Mouse (Mus musculus) megakaryocyte, embryonic 14.5 days (primary cell): ENCODE measurements around the gene Capn8. TPM values are rescaled to one million over a fixed set of nuclear protein-coding genes. Genes with fewer than 3 reads are reported as not detected.
"Not testable (repeated sequence)": the region's sequence is repeated elsewhere in the genome, so short reads cannot be mapped to it uniquely, and the experiment has no call there.

ENCODE experiments used
- H3K27me3 ChIP-seq: replicated peaks from 2 replicates; pipeline ENCODE3; 2012; ENCODE audit warnings: inconsistent platforms
- H3K36me3 ChIP-seq: replicated peaks from 2 replicates; pipeline ENCODE3; 2012; ENCODE audit warnings: low read length, inconsistent platforms, mixed read lengths
- H3K4me1 ChIP-seq: 2 replicates; pipeline ENCODE4 v1.6.1; 2012; ENCODE audit warnings: inconsistent platforms
- H3K4me3 ChIP-seq: replicated peaks from 2 replicates; pipeline ENCODE3; 2012; ENCODE audit warnings: moderate library complexity, mild to moderate bottlenecking, inconsistent platforms
- H3K9me3 ChIP-seq: 2 replicates; pipeline ENCODE4 v1.6.1; 2012; ENCODE audit warnings: inconsistent platforms
- FLI1 ChIP-seq: IDR thresholded peaks from 2 replicates; pipeline ENCODE4 v1.6.1; 2012; ENCODE audit warnings: low read length, inconsistent platforms, mixed read lengths
- GATA1 ChIP-seq: IDR thresholded peaks from 3 replicates; pipeline ENCODE4 v1.6.1; 2012; ENCODE audit warnings: mixed read lengths, low read length, inconsistent platforms, borderline replicate concordance
- polyA plus RNA-seq: library from polyadenylated mRNA; stranded (reverse); fragments of >175 nt; gene quantifications from 2 replicates; pipeline ENCODE4 v1.2.3, GENCODE M21; 2012; ENCODE audit warnings: low replicate concordance; ENCODE audit not compliant: insufficient read depth

The Capn8 gene
- polyA plus RNA-seq, 1 experiment = not detected

GRCm38 (mm10) chr1:182640094-182640493, 75.3 kb downstream of the Capn8 start:
- no peak overlapping the region for H3K4me3 ChIP-seq
- peaks cover 33% of the 10 kb centered on the region for H3K9me3 ChIP-seq
- H3K4me1 ChIP-seq = 0 out of 2 replicates have a peak, but pooled peaks cover 5% of the 10 kb centered on the region
- no peaks in the 10 kb centered on the region for H3K36me3 ChIP-seq
- peaks cover 11% of the 10 kb centered on the region for H3K27me3 ChIP-seq
- no peak for TF ChIP-seq GATA1
- TF ChIP-seq FLI1 = no peak

GRCm38 (mm10) chr1:182642779-182643178, 78.0 kb downstream of the Capn8 start:
- TF ChIP-seq FLI1 (no peak), GATA1 (no peak)
- no peaks in the 10 kb centered on the region for H3K36me3 ChIP-seq
- H3K4me3 ChIP-seq = no peak overlapping the region
- H3K9me3 ChIP-seq = peaks cover 55% of the 10 kb centered on the region
- peaks cover 8% of the 10 kb centered on the region for H3K27me3 ChIP-seq
- H3K4me1 ChIP-seq = 0 out of 2 replicates have a peak, but pooled peaks cover 5% of the 10 kb centered on the region

GRCm38 (mm10) chr1:182644418-182644817, 79.6 kb downstream of the Capn8 start:
- H3K4me1 ChIP-seq, H3K36me3 ChIP-seq, H3K27me3 ChIP-seq, H3K4me3 ChIP-seq: not testable (repeated sequence)
- H3K9me3 ChIP-seq = peaks cover 65% of the 10 kb centered on the region

GRCm38 (mm10) chr1:182645211-182645668, 80.4 kb downstream of the Capn8 start:
- no peaks in the 10 kb centered on the region for H3K27me3 ChIP-seq
- H3K9me3 ChIP-seq = peaks cover 69% of the 10 kb centered on the region
- no peak overlapping the region for H3K4me3 ChIP-seq
- H3K4me1 ChIP-seq = no peaks in the 10 kb centered on the region
- no peaks in the 10 kb centered on the region for H3K36me3 ChIP-seq
- TF ChIP-seq FLI1 = no peak
- no peak for TF ChIP-seq GATA1

GRCm38 (mm10) chr1:182646796-182647195, 82.0 kb downstream of the Capn8 start:
- Histone ChIP-seq H3K4me1 (no peaks in the 10 kb centered on the region), H3K27me3 (peaks cover 3% of the 10 kb centered on the region), H3K36me3 (no peaks in the 10 kb centered on the region), H3K9me3 (peaks cover 80% of the 10 kb centered on the region), H3K4me3 (no peak overlapping the region)
- TF ChIP-seq FLI1 = no peak
- no peak for TF ChIP-seq GATA1

- H3K9me3 ChIP-seq = peaks cover 9% of the 10 kb centered on the region
- H3K27me3 ChIP-seq = peaks cover 29% of the 10 kb centered on the region
- peak overlapping the region; percentile 53 for H3K4me3 ChIP-seq
- H3K36me3 ChIP-seq = no peaks in the 10 kb centered on the region
- TF ChIP-seq FLI1 (no peak), GATA1 (no peak)
- H3K4me1 ChIP-seq = peaks cover 6% of the 10 kb centered on the region
Measured at GRCm38 (mm10) chr1:182657760-182658159, 93.0 kb downstream of the Capn8 start.

GRCm38 (mm10) chr1:182660365-182660764, 95.6 kb downstream of the Capn8 start:
- Histone ChIP-seq H3K9me3 (peaks cover 9% of the 10 kb centered on the region), H3K4me1 (peaks cover 6% of the 10 kb centered on the region), H3K4me3 (no peak overlapping the region), H3K27me3 (peaks cover 35% of the 10 kb centered on the region), H3K36me3 (no peaks in the 10 kb centered on the region)
- TF ChIP-seq FLI1 (no peak), GATA1 (no peak)

GRCm38 (mm10) chr1:182663671-182664070, 98.9 kb downstream of the Capn8 start:
- Histone ChIP-seq H3K9me3 (no peaks in the 10 kb centered on the region), H3K27me3 (peaks cover 38% of the 10 kb centered on the region), H3K4me3 (no peak overlapping the region), H3K36me3 (no peaks in the 10 kb centered on the region), H3K4me1 (no peaks in the 10 kb centered on the region)
- TF ChIP-seq FLI1 (no peak), GATA1 (no peak)

GRCm38 (mm10) chr1:182664841-182665240, 100.0 kb downstream of the Capn8 start:
- Histone ChIP-seq H3K9me3 (no peaks in the 10 kb centered on the region), H3K27me3 (peaks cover 37% of the 10 kb centered on the region), H3K36me3 (no peaks in the 10 kb centered on the region), H3K4me1 (no peaks in the 10 kb centered on the region), H3K4me3 (no peak overlapping the region)
- TF ChIP-seq GATA1 (no peak), FLI1 (no peak)

- Histone ChIP-seq H3K36me3 (no peaks in the 10 kb centered on the region), H3K4me3 (no peak overlapping the region), H3K9me3 (no peaks in the 10 kb centered on the region), H3K4me1 (peaks cover 6% of the 10 kb centered on the region; the same call in 1 of the 2 replicates), H3K27me3 (peaks cover 32% of the 10 kb centered on the region)
- no peak for TF ChIP-seq FLI1
- TF ChIP-seq GATA1 = no peak
Measured at GRCm38 (mm10) chr1:182667281-182667680, 102.5 kb downstream of the Capn8 start.

GRCm38 (mm10) chr1:182669741-182670140, 104.9 kb downstream of the Capn8 start:
- H3K27me3 ChIP-seq = peaks cover 25% of the 10 kb centered on the region
- peaks cover 6% of the 10 kb centered on the region; the same call in 1 of the 2 replicates for H3K4me1 ChIP-seq
- no peaks in the 10 kb centered on the region for H3K36me3 ChIP-seq
- peaks cover 15% of the 10 kb centered on the region for H3K9me3 ChIP-seq
- no peak for TF ChIP-seq GATA1
- TF ChIP-seq FLI1 = no peak
- no peak overlapping the region for H3K4me3 ChIP-seq
